Mouse (Mus musculus) thymus, postnatal 25 days (tissue): ENCODE measurements around the gene Gm17689.

Experiments used
- DNase-seq: peaks from one replicate; pipeline ENCODE4 v3.0.0; 2022

Gm17689 gene

GRCm38 (mm10) chr9:36582535-36582934 lies at the start of gene Gm17689:
Gene Gm17689 (minus strand): TSS chr9:36582635.
- no peak for DNase-seq

GRCm38 (mm10) chr9:36541863-36542262 lies 40.6 kb downstream of the Gm17689 start, which contains the start of gene Gm5615:
Gene Gm5615 (minus strand): TSS chr9:36541963.
- DNase-seq = no peak
